Mouse (Mus musculus): ENCODE data around the gene Slc36a1. TPM values are rescaled to one million over a fixed set of nuclear protein-coding genes. Genes with fewer than 3 reads are reported as not detected.

Slc36a1 gene
- total RNA-seq, 2 experiments from 2014 or later, result 75.4 to 76.4 TPM

DNA sequence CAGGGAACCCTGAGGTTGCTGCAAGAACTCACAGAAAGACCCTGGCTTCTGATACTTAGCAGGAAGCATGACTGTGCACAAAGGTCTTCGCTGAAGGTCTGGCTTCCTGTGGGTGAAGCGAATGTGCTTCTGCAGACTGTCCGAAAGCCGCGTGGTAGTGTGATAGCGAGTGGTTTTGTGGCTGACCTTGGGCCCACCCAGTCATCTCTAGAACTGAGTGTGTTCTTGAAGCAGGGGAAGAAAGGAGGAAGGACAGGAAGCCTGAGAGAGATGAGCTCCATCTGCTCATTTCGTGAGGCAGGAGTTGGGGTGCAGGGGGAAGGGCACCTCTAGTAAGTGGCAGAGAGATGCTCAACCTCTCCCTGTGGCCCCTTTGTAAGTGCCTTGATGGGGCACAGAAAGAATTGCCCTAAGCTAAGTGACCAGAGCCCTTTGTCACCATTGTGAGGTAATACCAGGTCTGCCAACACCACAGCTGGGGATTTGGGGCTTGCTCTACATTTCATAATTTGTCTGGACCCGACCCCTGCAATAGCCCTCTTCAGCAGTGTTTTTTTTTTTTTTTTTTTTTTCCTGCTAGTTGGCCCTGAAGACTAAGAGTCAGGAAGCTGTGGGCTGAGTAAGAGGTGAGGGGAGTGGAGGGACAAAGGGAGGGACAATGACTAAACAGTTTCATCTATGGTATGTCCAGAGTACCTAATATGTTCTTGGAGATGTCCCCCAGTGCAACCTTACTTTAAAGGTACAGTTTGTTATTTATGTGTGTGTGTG lies 6.2 kb upstream of the Slc36a1 start:
- DNase-seq (ENCODE audit: low spot score in 2 of 2), result no peak

DNA sequence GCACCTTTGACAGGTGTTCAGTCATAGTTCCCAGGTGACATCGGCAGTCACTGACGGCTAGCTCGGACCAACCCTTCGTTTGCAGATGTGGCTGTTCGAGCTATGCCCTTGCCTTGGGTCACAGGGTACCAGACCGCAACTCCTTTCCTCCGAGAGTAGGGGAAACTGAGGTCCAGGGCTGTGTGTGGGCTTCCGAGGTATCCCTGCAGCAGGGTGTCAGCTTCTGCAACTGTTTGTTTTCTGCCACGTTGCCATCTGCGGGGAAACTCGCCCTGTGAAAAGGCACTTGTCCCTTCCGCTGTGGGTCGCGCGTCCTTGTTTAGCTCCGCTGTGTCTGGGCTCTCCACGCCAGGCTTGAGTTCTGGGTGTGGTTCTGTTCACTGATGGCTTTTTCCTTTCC lies 452 bp downstream of the Slc36a1 start:
- intact Hi-C loops (cut with DNase I), result loop anchor here (1.0 to 5.0 kb wide), 3 partner anchors 33 to 238 kb away; no protein-coding TSS in a partner anchor
- peak; percentile 41 to 47 for DNase-seq (ENCODE audit: low spot score in 2 of 2)

More for the DNA sequence above, 6.2 kb upstream of the Slc36a1 start:
- intact Hi-C loops (cut with DNase I), result no loop called here

GRCm38 (mm10) chr11:55208001-55208690 lies 4.0 kb downstream of the Slc36a1 start:
- intact Hi-C loops (cut with DNase I), result no loop called here
- no peak for DNase-seq (ENCODE audit: low spot score in 2 of 2)

DNA sequence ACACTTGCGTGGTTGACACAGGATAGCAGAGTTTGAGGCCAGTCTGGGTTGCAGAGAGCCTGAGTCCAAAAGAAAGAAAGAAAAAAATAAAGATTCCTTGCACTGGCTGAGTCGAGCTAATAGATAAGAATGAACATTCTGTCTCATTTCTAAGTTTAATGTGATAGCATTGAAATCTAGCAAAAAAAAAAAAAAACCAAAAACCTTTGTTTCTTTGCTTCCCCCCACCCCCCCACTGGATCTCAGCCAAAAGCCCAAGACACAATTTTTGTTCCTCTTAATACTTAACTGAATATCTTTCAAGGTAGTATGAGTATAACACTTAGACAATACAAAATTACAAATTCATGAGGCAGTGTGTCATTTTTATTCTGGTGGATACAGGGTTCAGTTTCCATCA lies 4.9 kb downstream of the Slc36a1 start:
- DNase-seq (ENCODE audit: low spot score in 2 of 2), result no peak
- intact Hi-C loops (cut with DNase I), result no loop called here

GRCm38 (mm10) chr11:55209626-55210353 lies 5.6 kb downstream of the Slc36a1 start:
- DNase-seq (ENCODE audit: low spot score in 2 of 2), result no peak
- intact Hi-C loops (cut with DNase I), result no loop called here

- intact Hi-C loops (cut with DNase I), result no loop called here
- DNase-seq (ENCODE audit: low spot score in 2 of 2), result no peak
Observed at GRCm38 (mm10) chr11:55213518-55213917, 9.4 kb downstream of the Slc36a1 start.

DNA sequence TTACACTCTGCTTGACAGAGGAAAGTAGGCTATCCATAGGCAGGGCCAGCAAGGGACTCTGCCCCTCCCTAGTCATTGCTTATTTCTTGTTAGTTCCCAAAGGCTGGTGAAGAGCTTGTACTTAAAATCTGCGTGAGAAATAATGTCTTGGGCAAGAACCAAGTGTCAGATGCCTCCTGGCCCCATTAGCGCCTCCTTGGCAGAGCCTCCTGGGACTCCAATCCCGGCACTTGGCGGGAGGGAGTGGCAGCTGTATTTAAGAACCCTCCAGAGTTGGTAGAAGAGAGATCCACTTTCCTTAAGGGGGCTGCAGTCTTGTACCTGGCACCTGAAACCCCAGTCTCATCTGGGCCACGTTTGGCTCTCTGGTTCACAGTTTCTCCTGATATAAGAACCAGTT lies 10.0 kb downstream of the Slc36a1 start:
- intact Hi-C loops (cut with DNase I), result no loop called here
- no peak for DNase-seq (ENCODE audit: low spot score in 2 of 2)

GRCm38 (mm10) chr11:55214978-55215377 lies 10.8 kb downstream of the Slc36a1 start:
- intact Hi-C loops (cut with DNase I), result no loop called here
- no peak for DNase-seq (ENCODE audit: low spot score in 2 of 2)

- DNase-seq (ENCODE audit: low spot score in 2 of 2), result no peak
- intact Hi-C loops (cut with DNase I), result no loop called here
Observed at GRCm38 (mm10) chr11:55216061-55216460, 11.9 kb downstream of the Slc36a1 start.

GRCm38 (mm10) chr11:55216830-55217229 lies 12.7 kb downstream of the Slc36a1 start:
- DNase-seq (ENCODE audit: low spot score in 2 of 2), result peak; percentile 47 to 54
- intact Hi-C loops (cut with DNase I), result no loop called here

DNA sequence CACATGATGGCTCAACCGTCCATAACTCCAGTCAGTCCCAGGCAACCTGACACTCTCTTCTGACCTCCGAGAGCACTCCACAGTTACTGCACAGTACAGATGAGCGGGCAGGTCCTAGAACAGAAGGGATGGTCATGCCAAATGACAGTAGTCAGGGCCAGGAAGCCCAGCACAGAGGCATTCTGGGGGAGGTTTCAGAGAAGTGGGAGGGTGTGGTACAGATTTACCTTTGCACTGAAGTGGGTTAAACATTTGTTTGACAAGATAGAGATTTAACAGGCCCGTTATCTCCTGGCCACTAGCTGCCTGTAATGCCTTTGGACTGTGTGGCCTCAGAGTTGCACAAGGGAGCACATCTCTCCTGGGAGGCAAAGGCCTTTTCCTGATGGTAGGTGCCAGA lies 13.3 kb downstream of the Slc36a1 start:
- intact Hi-C loops (cut with DNase I), result no loop called here

GRCm38 (mm10) chr11:55217880-55218279 lies 13.7 kb downstream of the Slc36a1 start:
- DNase-seq (ENCODE audit: low spot score in 2 of 2), result no peak
- intact Hi-C loops (cut with DNase I), result no loop called here

More for the DNA sequence above, 13.3 kb downstream of the Slc36a1 start:
- DNase-seq (ENCODE audit: low spot score in 2 of 2), result no peak

- intact Hi-C loops (cut with DNase I), result no loop called here
- no peak for DNase-seq (ENCODE audit: low spot score in 2 of 2)
Observed at GRCm38 (mm10) chr11:55218473-55218872, 14.3 kb downstream of the Slc36a1 start.

DNA sequence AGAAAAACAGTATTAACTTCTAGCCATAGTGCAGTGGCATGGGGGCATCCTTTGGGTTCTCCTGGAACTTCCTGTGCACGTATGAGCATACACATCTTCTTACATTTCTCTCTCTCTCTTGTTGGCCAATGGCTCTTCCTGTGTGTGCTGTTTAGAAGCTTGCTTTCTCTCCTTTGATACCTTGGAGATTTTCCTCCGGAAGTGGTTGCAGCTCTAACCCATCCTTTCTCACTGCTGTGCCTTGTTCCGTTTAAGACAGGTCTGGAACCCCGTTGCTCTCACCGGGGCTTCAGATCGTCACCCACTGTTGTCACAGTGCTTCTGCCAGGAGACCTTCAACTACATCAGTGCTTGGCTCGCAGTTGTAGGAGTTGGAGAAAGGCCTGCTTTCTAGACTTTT lies 17.2 kb downstream of the Slc36a1 start:
- intact Hi-C loops (cut with DNase I), result no loop called here
- no peak for DNase-seq (ENCODE audit: low spot score in 2 of 2)

DNA sequence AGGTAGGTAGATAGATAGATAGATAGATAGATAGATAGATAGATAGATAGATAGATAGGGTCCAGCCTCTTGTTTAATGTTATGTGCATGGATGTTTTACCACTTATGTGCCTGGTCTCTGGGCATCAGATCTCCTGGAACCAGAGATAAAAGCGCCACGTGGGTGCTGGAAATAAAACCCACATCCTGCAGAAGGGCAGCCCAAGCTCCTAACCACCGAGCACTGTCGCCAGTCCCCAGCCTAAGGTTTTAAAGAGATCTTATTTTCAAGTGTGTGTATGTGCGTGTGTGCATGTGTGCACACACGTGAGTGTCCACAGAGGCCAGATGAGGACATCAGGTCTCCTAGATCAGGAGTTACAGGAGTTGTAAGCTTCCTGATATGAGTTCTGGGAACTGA lies 26.9 kb downstream of the Slc36a1 start:
- intact Hi-C loops (cut with DNase I), result no loop called here
- no peak for DNase-seq (ENCODE audit: low spot score in 2 of 2)

GRCm38 (mm10) chr11:55234288-55234687 lies 30.1 kb downstream of the Slc36a1 start:
- no peak for DNase-seq (ENCODE audit: low spot score in 2 of 2)
- intact Hi-C loops (cut with DNase I), result no loop called here

DNA sequence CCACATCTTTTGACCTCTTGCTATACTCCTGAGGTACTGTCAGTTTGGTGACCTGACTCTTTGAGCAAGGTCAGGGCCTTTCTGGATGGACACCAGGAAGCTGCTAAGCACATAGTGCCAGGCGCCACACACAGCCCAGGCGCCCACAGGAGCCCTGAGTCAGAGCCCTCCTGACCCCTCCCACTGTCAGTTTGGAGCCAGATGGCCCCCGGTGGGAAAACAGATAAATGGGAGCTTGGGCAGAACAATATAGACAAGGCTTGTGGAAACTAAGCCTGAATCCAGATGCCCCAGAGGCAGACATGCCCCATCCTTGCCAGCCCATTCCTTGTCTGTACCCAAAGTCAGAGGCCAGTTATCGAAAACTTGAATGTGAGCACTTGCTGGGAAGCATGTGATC lies 30.6 kb downstream of the Slc36a1 start:
- intact Hi-C loops (cut with DNase I), result loop anchor here (5.0 kb wide), 2 partner anchors 32 to 72 kb away; partner anchors contain the start of gene Slc36a1
- DNase-seq (ENCODE audit: low spot score in 2 of 2), result no peak

GRCm38 (mm10) chr11:55236815-55237214 lies 32.7 kb downstream of the Slc36a1 start:
- DNase-seq (ENCODE audit: low spot score in 2 of 2), result no peak
- intact Hi-C loops (cut with DNase I), result loop anchor here (5.0 kb wide), 2 partner anchors 35 to 75 kb away; partner anchors contain the start of gene Slc36a1

GRCm38 (mm10) chr11:55239496-55239895 lies 35.3 kb downstream of the Slc36a1 start:
- no peak for DNase-seq (ENCODE audit: low spot score in 2 of 2)
- intact Hi-C loops (cut with DNase I), result loop anchor here (5.0 kb wide), 2 partner anchors 37 to 77 kb away; partner anchors contain the start of gene Slc36a1

DNA sequence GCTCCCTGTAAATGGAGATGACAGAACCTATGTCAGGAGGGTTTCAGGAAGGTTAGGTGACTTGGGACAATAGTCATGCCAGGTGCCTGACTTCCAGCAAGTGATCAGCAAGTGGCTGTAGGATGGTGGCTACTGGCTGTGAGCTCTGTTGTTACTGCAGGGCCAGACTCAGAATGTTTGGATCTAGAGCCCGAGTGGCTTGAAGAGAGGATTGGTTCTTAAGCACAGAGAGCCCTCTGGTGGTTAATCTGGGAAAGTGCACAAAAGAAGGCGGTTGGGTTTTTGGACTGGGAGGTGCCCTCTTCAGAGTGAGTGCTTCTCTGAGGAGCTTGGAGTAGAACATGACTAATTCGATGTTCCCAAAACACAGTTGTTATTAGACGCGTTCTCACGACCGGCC lies 36.4 kb downstream of the Slc36a1 start:
- intact Hi-C loops (cut with DNase I), result no loop called here
- peak; percentile 77 to 80 for DNase-seq (ENCODE audit: low spot score in 2 of 2)
